Mouse (Mus musculus) embryo, embryonic 9.5 days (tissue): Measurements from ENCODE around the gene Ifitm2.

Experiments used
- DNase-seq: peaks from one replicate; pipeline ENCODE4 v3.0.0-alpha.2; 2017; ENCODE audit errors: extremely low spot score

Gene Ifitm2

DNA sequence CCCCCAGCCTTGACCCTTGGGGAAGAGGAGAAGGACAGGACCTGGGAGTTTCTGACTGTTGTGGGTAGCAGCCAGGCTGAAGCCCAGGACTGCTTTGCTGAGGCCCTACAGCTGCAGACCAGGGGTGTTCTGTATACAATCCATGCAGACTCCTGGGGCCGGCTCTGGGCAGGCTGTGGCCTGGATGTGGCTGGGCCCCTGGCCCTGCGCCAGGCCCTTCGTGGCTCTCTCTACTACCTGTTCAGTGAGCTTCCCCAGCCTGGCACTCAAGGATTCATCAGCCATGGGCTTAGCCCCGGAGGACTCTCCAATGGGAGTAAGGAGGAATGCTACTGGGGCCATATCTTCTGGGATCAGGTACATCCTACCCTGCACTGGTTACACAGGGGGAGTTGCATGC is 12.4 kb downstream of the Ifitm2 start:
- DNase-seq, result no peak

GRCm38 (mm10) chr7:140942811-140943210 is 13.0 kb downstream of the Ifitm2 start:
- no peak for DNase-seq

- no peak for DNase-seq
Measured at GRCm38 (mm10) chr7:140942341-140942740, 13.4 kb downstream of the Ifitm2 start.

GRCm38 (mm10) chr7:140941222-140942051 is 14.3 kb downstream of the Ifitm2 start, which contains the start of gene Pgghg:
Pgghg (plus strand) TSS chr7:140941391.
- peak; percentile 90 for DNase-seq

GRCm38 (mm10) chr7:140939669-140940171 is 16.1 kb downstream of the Ifitm2 start:
- peak; percentile 65 for DNase-seq

DNA sequence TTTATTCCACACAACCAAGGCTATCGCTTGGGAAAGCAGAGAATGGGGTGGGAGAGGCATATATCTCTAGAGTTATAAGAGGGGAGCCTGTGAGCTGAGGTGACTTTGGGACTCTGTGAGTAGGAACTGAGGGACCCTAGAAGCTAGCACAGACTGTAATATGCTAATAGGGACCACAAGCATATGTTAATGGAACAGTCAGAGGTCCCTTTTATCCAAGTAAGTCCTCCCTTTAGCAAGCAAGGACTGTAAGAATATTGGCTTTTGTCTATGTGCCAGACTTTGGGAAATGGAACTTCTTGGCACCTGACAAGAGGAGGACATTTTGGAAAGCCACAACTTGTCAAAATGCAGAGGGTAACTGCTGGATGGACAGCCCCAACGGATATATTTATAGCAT is 16.9 kb downstream of the Ifitm2 start:
- DNase-seq, result no peak

DNA sequence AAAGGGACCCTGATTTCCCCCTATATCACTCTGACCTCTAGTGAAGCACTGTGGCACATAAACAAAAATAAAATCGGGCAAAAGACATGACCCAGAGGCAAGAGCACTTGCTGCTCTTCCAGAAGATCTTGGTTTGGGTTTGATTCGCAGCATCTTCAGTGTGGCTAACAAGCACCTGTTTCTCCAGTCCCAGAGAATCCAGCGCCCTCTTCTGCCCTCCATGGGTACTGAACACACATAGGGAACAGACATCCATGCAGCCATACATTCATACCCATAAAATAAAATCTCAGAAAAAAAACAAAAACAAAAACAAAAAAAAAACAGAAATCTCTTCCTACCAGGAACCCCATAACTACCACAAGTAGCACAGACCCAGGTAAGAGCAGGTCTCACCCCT is 17.4 kb downstream of the Ifitm2 start:
- DNase-seq, result no peak

DNA sequence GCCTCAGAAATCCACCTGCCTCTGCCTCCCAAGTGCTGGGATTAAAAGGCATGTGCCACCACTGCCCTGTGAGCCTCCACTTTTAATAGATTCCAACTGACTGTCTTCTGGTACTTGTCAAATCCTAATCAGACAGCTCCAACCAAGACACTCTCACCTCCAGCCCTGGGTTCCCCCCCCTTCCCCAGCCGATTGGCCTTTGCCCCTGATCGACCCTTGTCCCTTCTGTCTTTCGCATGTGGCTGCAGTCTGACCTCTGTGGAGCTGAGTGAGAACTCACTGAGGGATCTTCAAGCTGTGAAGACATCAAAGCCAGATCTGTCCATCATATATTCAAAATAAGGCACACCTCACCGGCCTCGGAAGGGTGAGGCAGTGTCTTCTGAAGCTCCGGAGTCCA is 28.6 kb downstream of the Ifitm2 start:
- DNase-seq, result no peak

DNA sequence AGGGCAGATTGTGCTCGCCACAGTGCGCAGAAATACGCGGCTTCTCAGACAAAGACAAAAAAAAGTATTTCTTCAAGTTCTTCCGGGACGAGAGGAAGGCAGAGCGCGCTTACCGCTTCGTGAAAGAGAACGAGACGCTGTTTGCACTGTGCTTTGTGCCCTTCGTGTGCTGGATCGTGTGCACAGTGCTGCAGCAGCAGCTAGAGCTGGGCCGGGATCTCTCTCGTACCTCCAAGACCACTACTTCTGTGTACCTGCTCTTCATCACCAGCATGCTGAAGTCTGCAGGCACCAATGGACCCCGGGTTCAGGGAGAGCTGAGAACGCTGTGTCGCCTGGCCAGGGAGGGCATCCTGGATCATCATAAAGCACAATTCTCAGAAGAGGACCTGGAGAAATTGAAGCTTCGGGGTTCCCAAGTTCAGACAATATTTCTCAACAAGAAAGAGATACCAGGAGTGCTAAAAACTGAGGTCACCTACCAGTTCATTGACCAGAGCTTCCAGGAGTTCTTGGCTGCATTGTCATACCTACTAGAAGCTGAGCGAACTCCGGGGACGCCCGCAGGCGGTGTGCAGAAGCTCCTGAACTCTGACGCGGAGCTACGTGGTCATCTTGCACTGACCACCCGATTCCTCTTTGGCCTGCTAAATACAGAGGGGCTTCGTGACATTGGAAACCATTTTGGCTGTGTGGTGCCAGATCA is 32.6 kb downstream of the Ifitm2 start:
- no peak for DNase-seq

DNA sequence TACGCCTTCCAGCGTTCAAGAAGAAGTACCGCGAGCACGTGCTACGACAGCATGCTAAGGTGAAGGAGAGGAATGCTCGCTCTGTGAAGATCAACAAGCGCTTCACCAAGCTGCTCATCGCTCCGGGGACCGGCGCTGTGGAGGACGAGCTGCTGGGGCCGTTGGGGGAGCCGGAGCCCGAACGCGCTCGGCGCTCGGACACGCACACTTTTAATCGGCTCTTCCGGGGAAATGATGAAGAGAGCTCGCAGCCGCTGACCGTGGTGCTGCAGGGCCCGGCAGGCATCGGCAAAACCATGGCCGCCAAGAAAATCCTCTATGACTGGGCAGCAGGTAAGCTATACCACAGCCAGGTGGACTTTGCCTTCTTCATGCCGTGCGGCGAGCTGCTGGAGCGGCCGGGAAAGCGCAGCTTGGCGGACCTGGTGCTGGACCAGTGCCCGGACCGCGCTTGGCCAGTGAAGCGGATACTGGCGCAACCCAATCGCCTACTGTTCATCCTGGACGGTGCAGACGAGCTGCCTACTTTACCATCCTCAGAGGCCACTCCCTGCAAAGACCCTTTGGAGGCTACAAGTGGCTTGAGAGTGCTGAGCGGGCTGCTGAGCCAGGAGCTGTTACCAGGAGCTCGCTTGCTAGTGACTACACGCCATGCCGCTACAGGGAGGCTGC is 33.3 kb downstream of the Ifitm2 start:
- DNase-seq, result peak; percentile 42

DNA sequence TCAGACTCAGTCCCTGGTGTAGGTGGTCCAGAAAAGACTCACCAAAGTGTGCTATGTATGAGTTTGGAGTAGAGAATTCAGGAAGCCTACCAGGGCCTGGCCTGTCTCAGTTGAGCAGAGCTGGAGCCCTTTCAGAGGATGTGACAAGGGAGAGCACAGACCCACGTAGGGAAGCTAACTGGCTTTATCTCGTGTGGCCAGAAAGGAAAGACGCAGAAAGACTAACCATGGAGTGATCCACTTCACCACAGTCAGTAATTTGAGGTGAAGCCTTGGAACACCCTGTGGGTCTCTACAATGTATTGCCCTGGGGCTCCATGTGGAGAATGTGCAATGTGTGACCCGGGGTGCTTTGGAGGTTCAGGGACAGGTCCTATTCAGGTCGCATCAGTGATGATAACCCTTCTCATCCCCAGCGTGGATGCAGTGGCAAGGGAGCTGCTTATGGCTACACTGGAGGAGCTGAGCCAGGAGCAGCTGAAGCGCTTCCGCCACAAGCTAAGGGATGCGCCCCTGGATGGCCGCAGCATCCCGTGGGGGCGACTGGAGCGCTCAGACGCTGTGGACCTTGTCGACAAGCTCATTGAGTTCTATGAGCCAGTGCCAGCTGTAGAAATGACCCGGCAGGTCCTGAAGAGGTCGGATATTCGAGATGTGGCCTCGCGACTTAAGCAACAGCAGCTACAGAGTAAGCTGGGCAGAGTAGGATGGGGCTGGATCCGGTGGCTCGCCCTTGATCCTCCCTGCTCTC is 34.4 kb downstream of the Ifitm2 start:
- no peak for DNase-seq

DNA sequence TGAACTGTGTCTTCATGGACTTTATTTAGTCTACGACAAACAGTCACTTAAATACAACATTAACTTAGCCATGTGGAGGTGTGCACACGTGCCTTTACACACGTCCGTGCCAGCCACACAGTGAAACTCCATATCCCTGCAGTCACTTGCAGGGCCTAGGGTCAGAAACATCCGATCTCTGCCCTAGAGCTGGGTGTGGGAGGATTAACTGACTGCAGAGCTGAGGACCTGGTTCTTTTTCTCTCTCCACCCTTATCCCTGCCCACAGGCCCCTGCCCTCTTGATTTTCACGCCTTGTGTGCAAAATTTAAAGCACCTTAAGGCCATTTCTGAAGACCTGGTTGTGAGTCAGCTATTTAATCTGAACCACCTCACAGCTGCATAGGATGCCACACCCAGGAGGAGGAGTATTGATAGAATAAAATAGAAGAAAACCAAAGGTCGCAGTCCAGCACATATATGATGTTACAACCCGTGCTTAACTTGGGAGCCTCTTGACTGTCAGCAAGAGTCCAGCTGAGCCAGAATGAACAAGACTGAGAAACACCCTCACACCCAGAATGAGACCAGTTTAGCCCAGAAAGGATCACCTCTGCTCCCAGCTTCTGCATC is 35.3 kb downstream of the Ifitm2 start, which contains the start of gene Nlrp6:
TSS of gene Nlrp6 (plus strand) at position 485 of the 612 bp plus-strand sequence.
- no peak for DNase-seq

- DNase-seq, result no peak
Measured at GRCm38 (mm10) chr7:140919911-140920310, 35.9 kb downstream of the Ifitm2 start.

DNA sequence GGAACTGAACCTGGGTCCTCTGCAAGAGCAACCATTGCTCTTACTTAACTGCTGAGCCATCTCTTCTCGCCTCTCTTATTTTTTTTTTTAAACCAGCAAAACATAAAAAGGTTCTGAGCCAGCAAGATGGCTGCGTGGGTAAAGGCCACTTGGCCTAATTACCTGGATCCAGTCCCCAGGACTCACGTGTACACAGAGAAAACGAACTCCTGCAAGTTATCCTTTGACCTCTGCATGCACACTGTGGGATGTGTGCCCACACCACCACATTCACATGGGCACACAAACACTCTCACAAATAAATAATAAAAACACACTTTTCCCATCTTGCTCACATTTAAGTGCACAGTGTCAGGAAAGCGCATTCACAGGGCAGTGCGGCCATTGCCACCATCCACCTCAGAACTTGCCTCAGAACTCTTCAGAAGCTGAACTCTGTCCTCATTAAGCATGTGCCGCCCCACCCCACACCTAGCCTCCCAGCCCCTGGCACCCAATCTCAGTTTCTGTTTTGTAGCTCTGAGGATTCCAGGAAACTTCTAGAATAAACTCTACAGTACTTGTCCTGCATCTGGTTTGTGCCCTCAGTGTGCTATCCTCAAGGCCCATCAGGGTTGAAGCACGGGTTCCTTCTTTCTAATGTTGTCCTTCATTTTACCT is 41.6 kb downstream of the Ifitm2 start:
- DNase-seq, result no peak

GRCm38 (mm10) chr7:140912846-140913482 is 42.8 kb downstream of the Ifitm2 start:
- DNase-seq, result no peak

GRCm38 (mm10) chr7:140912293-140912692 is 43.5 kb downstream of the Ifitm2 start:
- no peak for DNase-seq

- peak; percentile 85 for DNase-seq
Measured at GRCm38 (mm10) chr7:140908634-140909107, 47.1 kb downstream of the Ifitm2 start.

- no peak for DNase-seq
Measured at GRCm38 (mm10) chr7:140908181-140908580, 47.6 kb downstream of the Ifitm2 start.

- DNase-seq, result no peak
Measured at GRCm38 (mm10) chr7:140907697-140908096, 48.1 kb downstream of the Ifitm2 start.

- DNase-seq, result no peak
Measured at GRCm38 (mm10) chr7:140907131-140907530, 48.7 kb downstream of the Ifitm2 start.
